Mouse (Mus musculus) liver, adult 2 months (tissue): ENCODE measurements at regions not wholly inside any gene's neighbourhood (a gene's known extent, or its start where the extent isn't known, plus 50 kb on each side); places are given as distances from the start of the nearest gene placed in this dataset.

ENCODE experiments used
- CTCF ChIP-seq: fragments of 200-500 bp; IDR thresholded peaks from 2 replicates; pipeline ENCODE4 v1.5.1; 2011; ENCODE audit warnings: low read depth, low read length, control low read depth
- POLR2A ChIP-seq: fragments of 200-500 bp; IDR thresholded peaks from 2 replicates; pipeline ENCODE4 v1.6.1; 2011; ENCODE audit warnings: low read length, control low read depth; ENCODE audit not compliant: insufficient read depth; ENCODE audit errors: extremely low read depth

DNA sequence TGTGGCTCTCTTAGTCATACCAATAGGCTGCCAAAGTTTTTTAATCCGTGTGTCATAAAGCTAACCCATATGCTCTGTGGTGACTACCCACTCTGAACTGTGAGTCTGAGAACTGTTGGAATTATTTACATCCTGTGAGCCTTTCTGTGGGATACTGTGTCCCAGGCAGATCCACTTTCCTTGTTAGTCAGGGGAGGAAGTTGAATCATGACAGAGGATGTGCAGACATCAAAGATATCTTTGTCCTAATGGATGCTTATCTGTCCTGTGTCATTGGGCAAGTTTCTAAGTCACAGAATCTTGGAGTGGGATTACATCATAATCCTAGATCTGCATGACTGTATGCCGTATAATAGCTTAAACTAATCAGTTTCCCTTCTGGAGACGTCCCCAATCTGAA, 254.4 kb upstream of the Zfp703 start:
- no peak for TF ChIP-seq POLR2A
- no peak for TF ChIP-seq CTCF
